Mouse (Mus musculus) spleen, adult 2 months (tissue): Measurements from ENCODE around the gene Fbxo47.

ENCODE experiments used
- CTCF ChIP-seq: fragments of 200-500 bp; IDR thresholded peaks from 2 replicates; pipeline ENCODE4 v1.5.1; 2011; ENCODE audit warnings: mild to moderate bottlenecking, inconsistent platforms; ENCODE audit not compliant: insufficient read depth, insufficient read length, insufficient replicate concordance; ENCODE audit errors: extremely low read depth
- POLR2A ChIP-seq: fragments of 200-500 bp; IDR thresholded peaks from 2 replicates; pipeline ENCODE4 v1.6.1; 2011; ENCODE audit warnings: low read depth, low read length, inconsistent platforms

GRCm38 (mm10) chr11:97880362-97880761 lies 3.6 kb downstream of the Fbxo47 start:
- TF ChIP-seq CTCF: no peak
- TF ChIP-seq POLR2A: no peak
